Mouse (Mus musculus): ENCODE data around the gene Scn3a.
"Not testable (repeated sequence)": the region's sequence is repeated elsewhere in the genome, so short reads cannot be mapped to it uniquely, and the experiment has no call there.

Scn3a gene

DNA sequence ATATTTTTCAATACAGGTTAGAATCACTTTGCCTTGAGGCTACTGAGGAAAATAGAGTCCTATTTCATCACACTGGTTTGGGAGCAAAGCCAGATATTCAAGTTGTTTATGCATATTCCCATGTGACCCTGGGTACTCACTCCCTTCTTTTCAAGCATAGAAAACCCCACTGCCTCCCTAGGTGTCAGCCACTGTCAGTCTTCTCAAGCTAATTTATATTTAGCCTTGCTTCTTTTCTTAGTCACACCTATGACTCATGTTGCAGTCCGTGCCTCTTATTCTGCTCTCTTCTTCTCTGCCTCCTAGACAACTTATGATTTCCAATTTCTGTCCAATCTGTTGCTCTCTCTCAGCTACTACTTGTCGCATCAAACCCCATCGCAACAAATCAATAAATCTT is 84.0 kb downstream of the Scn3a start:
- DNase-seq: no peak

DNA sequence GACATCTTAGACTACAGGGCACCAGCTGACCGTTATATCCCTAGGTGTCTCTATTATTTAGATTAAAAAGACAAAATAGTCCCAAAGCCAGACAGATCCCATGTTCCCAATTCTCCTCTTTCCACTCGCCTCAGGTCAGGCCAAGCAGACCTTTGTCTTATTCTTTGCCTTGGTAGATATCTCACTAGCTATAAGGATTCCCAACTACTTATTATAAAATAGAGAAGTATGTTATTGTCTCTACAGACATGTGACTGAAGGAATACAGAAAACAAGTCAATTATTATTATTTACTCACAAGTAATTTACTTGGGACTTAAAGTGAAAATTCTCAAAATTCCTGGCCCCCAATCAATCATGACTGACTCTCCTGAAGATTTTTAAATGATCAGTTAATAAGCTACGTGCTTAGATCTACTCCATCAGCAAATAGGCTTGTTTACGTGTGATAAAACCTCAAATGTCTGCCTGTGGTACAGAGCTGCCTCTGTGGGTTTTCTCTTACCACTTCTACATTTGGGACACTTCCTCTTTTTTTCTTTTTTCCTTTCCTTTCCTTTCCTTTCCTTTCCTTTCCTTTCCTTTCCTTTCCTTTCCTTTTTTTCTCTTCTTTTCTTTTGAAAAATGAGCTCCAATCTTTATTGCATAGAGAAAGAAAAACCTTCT is 86.3 kb downstream of the Scn3a start:
- no peak for DNase-seq

DNA sequence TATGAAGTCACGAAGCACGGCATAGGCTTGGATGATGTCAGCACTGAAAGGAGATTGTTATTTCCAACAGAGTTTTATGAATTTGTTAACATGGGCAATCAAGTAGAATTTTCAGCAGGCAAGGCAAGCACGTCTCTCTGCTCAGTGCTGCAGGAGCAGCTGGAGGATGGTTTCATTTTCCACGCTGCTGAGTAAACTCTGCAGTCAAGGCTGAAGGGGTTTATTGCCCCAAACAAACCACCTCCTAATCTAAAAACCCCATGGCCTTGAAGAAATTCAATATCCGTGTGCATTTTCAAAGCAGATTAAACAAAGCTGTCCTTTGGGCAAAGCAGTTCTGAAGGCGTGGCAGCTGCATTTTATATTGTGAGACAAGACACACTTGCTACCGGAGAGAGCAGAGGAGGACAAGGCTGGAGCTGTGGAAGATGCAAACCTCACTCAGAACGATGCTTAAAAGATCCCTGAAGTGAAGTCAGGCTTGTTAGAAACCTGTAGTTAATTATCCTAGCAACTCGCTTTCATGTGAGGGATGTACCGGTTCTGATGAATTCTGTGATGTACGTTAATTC is 96.0 kb downstream of the Scn3a start:
- DNase-seq: no peak

DNA sequence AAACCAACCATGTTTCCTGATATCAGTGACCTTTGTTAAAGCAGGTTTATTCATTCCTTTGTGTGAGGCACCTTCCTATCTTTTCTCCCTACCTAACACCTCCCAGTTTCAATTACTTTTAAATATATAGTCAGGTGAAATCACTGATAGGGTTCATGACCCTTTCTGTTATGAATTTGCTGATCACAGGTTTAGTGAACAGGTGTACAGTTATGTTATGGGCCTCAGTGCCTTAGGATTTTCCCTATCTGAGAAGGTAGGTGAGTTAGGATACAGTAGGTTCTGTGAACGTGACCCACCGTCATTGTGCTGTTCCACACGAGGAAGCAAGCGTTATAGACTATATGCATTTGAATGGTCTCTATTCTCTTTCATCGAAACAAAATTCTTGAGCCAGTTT is 101.7 kb downstream of the Scn3a start:
- DNase-seq: no peak

DNA sequence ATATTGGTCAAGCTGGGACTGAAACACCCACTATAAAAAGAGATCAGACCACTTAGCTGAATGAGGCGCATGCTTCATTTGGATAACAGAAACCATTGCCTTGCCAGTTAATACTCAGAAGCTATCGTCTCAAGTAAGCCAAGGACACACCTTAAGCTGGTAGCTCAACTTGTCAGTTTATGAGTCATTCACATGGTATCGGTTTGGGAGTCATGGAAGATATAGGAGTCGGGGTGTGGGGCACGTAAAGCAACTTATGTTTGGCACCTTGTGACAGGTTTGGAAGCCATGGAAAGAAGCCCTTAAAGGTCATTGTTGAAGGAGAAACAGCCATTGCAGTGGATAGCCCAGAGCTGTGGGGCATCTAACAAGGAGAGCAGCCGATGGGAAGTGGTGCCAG is 113.7 kb downstream of the Scn3a start:
- no peak for DNase-seq

- DNase-seq: not testable (repeated sequence)
Observed at GRCm38 (mm10) chr2:65451401-65452078, 115.9 kb downstream of the Scn3a start.

DNA sequence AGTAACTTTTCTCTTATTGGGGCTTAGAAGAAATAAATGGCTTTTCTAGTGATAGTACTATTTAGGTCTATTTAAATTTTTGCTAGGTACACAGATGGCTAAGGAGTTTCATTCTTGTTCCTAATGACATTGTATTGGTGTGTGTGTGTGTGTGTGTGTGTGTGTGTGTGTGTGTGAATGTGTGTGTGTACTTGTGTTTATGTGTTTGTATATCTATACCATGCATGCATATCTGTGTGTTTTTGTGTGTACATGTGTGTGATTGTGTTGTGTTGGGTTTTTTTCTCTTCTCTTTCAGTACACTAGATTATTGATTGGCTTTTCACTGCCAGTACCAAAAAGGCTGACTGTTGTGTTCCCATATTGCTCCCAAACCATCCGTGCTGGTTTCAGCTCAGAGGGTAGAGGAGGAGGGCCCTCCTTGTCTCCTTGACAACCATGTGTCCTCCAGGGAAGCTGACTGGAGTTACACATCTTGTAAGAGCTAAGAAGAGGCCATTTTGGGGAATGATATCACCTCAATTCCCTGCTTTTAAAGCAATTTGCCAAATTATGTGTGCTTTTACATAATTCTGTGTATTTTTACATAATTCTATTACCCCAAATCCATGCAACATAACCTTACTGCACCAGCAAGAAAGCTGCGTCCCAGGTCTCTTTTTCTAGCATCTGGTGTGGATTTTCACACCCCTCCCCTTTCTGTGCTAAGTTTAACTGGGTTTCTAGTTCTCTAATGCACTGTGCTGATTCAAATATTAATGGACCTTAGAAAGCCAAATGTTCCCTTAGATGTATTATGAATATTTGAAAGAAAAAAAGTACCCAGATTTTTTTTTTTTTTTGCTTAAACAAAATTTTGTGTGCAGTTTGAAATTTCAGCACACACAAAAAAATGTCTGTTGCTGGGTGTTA is 116.7 kb downstream of the Scn3a start:
- no peak for DNase-seq

DNA sequence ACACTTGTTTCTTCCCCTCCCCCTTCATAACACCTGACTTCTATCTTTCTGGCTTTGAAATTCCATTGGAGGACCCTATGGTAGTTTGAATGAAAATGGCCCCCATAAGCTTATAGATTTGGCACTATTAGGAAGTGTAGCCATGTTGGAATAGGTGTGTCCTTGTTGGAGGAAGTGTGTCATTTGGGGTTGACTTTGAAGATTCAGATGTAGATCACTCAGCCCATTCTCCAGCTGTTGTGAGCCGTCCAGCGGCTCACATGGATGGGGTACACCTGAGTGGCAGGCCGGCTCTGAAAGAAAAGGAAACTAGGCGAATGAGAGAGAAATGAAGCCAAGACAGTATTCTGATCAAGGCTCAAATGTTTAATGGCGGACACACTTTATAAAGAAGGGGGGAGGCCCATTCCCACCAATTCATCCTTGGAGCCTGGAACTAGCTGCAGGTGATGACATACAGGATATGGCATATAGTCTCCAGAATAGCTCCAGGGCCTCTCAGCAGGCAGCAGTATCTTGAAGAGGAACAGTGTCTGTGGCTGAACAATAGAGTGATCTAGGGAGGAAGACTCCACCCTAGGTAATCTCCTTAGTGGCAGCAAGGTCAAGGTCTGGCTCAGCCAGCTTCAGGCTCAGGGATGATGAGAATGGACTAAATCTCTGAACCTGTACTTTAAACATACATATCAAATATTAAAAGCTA is 118.2 kb downstream of the Scn3a start:
- DNase-seq: no peak

DNA sequence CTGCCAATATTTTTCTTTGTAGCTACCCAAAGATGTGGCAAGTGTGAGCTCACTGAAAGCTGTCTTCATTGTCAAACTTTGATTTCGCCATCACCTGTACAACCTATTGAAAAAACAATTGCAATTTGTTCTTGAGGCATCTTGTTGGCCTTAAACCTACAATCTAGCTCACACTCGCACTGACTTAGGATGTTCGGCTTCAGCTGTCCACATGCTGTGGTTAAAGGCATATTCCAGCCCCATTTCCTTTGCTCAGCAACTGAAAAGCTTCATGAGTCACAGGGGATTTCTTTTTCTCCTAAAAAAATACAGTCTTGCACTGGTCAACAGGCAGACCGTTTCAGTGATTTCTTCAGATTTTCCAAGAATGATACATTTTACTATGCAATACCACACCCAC is 124.3 kb downstream of the Scn3a start:
- no peak for DNase-seq

DNA sequence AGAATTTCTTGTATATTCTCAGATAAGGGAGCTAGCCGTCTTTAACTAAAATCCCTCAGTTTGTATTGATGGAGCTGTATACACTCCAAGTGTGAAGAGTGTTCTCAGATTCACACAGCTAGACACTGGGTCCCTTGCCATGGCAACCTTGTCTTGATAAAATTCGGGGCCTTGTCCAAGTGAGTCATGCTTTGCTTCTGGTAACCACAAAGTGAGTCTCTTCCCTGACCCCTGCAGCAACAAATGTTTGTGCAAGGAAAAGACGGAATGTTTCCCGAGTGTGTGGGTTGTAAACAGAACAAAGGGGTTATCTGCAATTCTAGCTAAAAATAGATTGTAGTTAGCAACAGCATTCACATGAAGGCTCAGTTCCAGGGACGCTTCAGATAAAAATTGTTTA is 125.9 kb downstream of the Scn3a start:
- DNase-seq: peak; percentile 28 to 47

DNA sequence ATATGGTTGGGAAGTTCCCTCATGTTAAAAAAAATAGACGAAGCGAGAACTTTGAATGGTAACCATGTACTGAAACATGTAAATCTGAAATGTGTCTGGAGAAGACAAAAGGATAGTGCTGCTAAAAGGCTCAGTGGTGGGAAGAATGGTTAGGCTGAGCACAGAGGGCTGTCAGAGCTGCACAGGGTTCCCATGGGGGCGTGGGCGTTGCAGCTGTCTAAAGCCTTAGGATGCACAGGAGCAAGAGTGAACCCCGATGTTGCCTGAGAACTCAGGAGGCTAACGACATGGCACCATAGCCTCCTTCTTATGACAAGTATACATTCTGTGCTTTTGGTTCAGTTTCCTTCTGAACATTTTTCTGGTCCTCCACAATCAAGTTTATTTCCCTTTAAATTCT is 126.3 kb downstream of the Scn3a start:
- DNase-seq: no peak

DNA sequence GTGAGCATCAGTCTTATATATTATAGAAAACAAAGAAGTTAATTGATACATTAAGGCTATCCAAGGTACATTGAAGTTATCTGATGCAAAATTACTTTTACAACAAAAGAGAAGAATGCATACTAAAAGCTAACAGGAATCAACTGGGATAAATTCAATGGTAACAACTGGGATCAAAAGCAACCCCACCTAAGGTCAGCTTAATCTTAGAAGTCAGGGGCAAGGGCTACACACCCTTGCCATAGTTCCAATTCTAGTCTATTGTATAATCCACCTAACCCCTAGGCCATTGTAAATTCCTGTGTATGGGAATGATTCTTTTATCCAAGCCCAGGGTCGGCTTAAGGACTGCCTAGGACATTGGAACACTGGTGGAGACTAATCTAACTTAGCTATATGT is 130.5 kb downstream of the Scn3a start:
- no peak for DNase-seq

- no peak for DNase-seq
Observed at GRCm38 (mm10) chr2:65423501-65423900, 143.9 kb downstream of the Scn3a start.

DNA sequence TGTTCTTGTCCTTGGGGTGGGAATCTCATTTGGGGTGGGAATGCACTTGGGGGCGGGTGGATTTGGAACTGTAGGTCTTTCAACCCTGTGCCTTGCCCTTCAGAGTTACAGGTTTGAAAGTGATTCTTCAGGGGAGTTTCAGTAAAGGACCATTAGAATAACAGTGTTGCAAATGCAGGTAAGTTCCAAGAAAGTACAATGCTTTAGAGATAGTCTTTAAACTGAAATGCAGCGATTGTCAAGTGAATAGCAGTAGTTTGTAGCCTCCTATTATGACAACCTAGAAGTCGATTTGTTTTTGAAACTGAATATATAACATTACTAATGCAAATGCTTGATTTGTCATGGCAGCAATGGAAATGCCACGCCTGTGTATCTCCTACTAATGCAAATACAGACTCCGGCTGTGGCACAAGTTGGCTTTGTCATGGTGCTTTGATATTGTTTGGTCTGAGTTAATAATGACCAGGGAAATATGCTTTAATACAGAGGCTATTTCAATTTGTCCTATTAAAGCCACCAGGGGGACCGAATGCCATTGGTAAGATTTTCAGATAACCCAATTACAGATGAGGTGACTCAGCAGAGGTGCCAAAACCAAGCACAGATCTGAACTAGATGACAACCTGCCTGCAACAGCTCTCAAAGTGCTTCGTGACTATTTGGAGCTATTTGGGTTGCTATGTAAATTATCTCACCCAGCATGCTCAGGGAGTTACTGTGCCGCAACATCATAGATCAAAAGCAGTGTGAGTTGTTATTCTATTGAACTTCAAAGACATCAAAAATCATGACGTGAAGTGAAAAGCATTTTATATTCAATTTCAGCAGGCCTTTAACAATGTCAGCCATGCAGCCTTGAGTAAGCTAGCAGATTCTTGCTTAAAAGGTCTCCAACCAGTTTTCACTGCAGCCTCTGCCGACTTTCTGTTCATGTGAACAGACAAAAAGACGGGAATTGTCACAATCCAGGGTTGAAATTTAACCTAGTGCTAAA is 145.9 kb downstream of the Scn3a start:
- DNase-seq: no peak

DNA sequence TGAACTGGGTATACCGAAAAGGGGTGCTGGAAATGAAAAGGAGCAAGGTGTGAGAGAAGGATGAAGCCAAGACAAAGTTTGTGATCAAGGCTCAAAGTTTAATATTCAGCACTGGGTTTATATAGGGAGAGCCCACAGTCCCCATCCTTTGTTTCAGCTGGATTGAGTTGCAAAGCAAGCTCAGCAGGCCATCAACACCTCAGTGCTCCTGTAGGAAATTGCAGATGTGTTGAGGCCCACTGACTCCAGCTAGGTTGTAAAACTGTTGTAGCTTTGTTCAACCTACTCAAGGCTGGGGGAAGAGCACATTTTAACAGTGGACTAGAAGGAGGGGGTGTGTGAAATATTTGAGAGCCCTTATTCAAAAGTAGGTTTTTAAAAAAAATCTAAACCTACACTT is 148.8 kb downstream of the Scn3a start:
- DNase-seq: no peak

DNA sequence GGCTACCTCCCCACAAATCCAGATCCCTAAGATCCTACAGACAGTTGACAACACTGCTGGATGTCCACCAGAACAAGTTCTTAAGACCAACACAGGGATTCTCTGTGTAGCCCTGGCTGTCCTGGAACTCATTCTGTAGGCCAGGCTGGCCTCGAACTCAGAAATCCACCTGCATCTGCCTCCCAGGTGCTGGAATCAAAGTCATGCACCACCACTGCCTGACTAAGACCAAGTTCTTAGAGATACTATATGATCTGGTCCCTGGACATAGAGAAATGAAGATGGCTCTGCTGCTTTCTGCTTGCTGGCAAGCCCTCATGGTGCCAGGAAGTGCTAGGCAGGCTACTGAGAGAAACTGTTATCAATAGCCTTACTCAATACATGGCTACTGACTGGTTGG is 150.9 kb downstream of the Scn3a start:
- no peak for DNase-seq

DNA sequence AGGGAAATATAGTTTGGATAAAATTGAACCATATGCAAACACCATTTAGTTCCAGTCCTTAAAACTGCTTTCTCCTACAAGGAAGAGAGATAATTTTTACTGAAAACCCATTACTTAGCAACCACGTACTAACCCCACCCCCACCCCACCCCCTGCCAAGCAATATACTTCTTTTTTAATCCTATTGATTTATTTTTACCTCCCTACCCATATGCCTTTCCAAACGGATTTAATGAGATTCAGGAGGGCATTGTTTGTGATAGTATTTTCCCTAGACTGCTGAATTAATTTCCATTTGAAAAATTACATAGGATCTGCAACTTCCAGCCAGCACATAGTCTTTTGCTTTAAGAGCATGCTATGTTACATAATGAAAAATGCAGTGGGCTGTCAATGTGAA is 152.1 kb downstream of the Scn3a start:
- no peak for DNase-seq

GRCm38 (mm10) chr2:65414806-65415281 is 152.6 kb downstream of the Scn3a start:
- DNase-seq: peak in 1 of 2 experiments; percentile 18

GRCm38 (mm10) chr2:65414237-65414636 is 153.2 kb downstream of the Scn3a start:
- peak; percentile 63 to 71 for DNase-seq

GRCm38 (mm10) chr2:65413746-65414145 is 153.7 kb downstream of the Scn3a start:
- DNase-seq: peak in 1 of 2 experiments; percentile 9

Data from kidney, postnatal 25 days (tissue).